8 mouse cellular contexts compared by ENCODE assay signal in genomic region chr4:53440010-53440815, GRCm38 (mm10). TPM values are rescaled to one million over a fixed set of nuclear protein-coding genes. Genes with fewer than 3 reads are reported as not detected.
DNase-seq lines count a peak whose midpoint lies in the region; ATAC-seq and TF ChIP-seq lines count a peak whose summit lies in the region.

Gene Slc44a1, plus strand, starts transcription at chr4:53440413.

- peak; percentile 73 to 89 for DNase-seq in cerebellum, postnatal 4 days (ENCODE audit: low spot score in 2 of 2)
- peak; percentile 86 for DNase-seq in gastrocnemius, adult 18-20 months (ENCODE audit: low spot score)
- peak; percentile 84 to 89 for DNase-seq in left cerebral cortex, adult 2 months (ENCODE audit: extremely low spot score in 1 of 2, low spot score in 2 of 2)
- DNase-seq in right cerebral cortex, adult 2 months (ENCODE audit: low spot score in 2 of 2): peak; percentile 73 to 77
- peak; percentile 47 for DNase-seq in urinary bladder, postnatal 10 days (ENCODE audit: low spot score)

- no peak for TF ChIP-seq CTCF in left cerebral cortex, adult 2 months (IDR thresholded peaks at IDR 0.05)

- intact Hi-C loops in left cerebral cortex, adult 2 months (cut with DNase I): loop anchor here (1.0 to 5.0 kb wide), 4 partner anchors 36 to 152 kb away; no protein-coding TSS in a partner anchor

- H3K36me3 ChIP-seq in hindbrain, embryonic 15.5 days: no peaks in the 10 kb centered on the region

- ATAC-seq in activated CD4-positive, CD25-positive, alpha-beta regulatory T cell, adult 4 months: peak; percentile 74
- peak; percentile 98 for ATAC-seq in hindbrain, embryonic 15.5 days (ENCODE audit: low FRiP score, low read depth)
- peak; percentile 89 for ATAC-seq in megakaryocyte, adult 5-6 weeks (ENCODE audit: poor library complexity, severe bottlenecking)

- peak within 1 kb of the TSS; percentile 79 for H3K9ac ChIP-seq in hindbrain, embryonic 15.5 days

- WGBS in hindbrain, embryonic 15.5 days: 1% methylated on average over 53 of the region's 122 CpGs

- H3K27me3 ChIP-seq in hindbrain, embryonic 15.5 days: no peaks in the 10 kb centered on the region

- H3K27ac ChIP-seq in hindbrain, embryonic 15.5 days (replicated peaks): peak within 1 kb of the TSS; percentile 83
- H3K27ac ChIP-seq in left cerebral cortex, adult 2 months: peak within 1 kb of the TSS; percentile 98

- H3K4me3 ChIP-seq in hindbrain, embryonic 15.5 days: peak within 1 kb of the TSS; percentile 97
- peak within 1 kb of the TSS; percentile 96 for H3K4me3 ChIP-seq in left cerebral cortex, adult 2 months

- H3K4me2 ChIP-seq in hindbrain, embryonic 15.5 days: peak within 1 kb of the TSS; percentile 81

- no peaks in the 10 kb centered on the region for H3K9me3 ChIP-seq in hindbrain, embryonic 15.5 days

- peaks cover 33% of the 10 kb centered on the region for H3K4me1 ChIP-seq in hindbrain, embryonic 15.5 days (replicated peaks)

RNA-seq across cellular contexts. Expression of gene Slc44a1, which starts in this region (rescaled TPM):
- polyA plus RNA-seq in activated CD4-positive, CD25-positive, alpha-beta regulatory T cell, adult 4 months (2017; shearing (Covaris generic)): 1 to 10 TPM; 3.9 to 4.0 TPM
- 10 to 100 TPM; 15.8 to 22.5 TPM for total RNA-seq in gastrocnemius, adult 18-20 months (2021)
- 11.2 TPM in 2 replicates for polyA plus RNA-seq in hindbrain, embryonic 15.5 days (2015; fragmentation: Nextera tagmentation; extraction: Ambion mirVana)
- 10 to 100 TPM; 58.8 to 59.5 TPM for total RNA-seq in left cerebral cortex, adult 2 months (2021)
- total RNA-seq in megakaryocyte, adult 5-6 weeks (2015): 11.8 and 12.4 TPM in 2 replicates
- total RNA-seq in megakaryocyte, adult 5-6 weeks (2017): 9.1 and 10.1 TPM in 2 replicates

Comparison
In these comparisons a context has a peak if more than half of its experiments do, and no peak if none do; other contexts are left out.
1. Peak in every context shown above with its lines: DNase-seq, ATAC-seq, H3K4me3 ChIP-seq and H3K27ac ChIP-seq.